Comparison of ENCODE assay signal across 13 mouse cellular contexts in the genomic region with DNA sequence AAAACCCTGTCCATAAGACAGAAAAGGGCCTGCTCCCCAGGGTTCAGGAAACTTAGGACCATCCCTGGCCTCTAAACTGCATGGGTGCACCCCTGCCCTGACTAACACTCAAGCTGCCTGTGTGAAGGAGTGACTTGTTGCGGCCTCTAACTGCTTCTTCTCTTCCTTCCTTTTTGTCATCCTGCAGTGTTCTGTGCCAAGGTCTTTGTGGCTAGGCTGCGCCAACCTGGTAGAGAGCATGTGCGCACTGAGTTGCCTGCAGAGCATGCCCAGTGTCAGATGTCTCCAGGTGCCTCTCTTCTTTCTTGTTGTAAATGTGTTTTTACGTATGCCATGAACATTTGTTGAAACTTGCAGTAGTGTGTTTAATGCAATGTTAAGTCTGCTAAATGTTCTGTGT. TPM values are rescaled to one million over a fixed set of nuclear protein-coding genes. Genes with fewer than 3 reads are reported as not detected.
DNase-seq lines count a peak whose midpoint lies in the region; ATAC-seq and TF ChIP-seq lines count a peak whose summit lies in the region.
"Had no signal": no experiment of that assay in that cellular context is flagged by ENCODE, and none has a peak within 500 bp of the region (broad histone marks: within the 10 kb centered on the region; RNA-seq: fewer than 3 reads in every experiment).

No protein-coding gene starts in this region.

- 0 out of 2 replicates have a peak overlapping the region, but pooled peaks have one; percentile 22 for H3K27ac ChIP-seq in heart, embryonic 10.5 days
- H3K27ac ChIP-seq in testis, adult 2 months (ENCODE audit: control insufficient read depth, insufficient read depth, low read depth, low read length): peak overlapping the region; percentile 57
- H3K27ac ChIP-seq: embryonic facial prominence, embryonic 12.5 days; hindbrain, embryonic 12.5 days; liver, embryonic 14.5 days; midbrain, embryonic 15.5 days had no signal

- peaks cover 46% of the 10 kb centered on the region for H3K4me1 ChIP-seq in heart, embryonic 10.5 days
- H3K4me1 ChIP-seq in testis, adult 2 months (ENCODE audit: control insufficient read depth, insufficient read depth, low read length): peaks cover 9% of the 10 kb centered on the region

- no peak for TF ChIP-seq CTCF in testis, adult 2 months (IDR thresholded peaks at IDR 0.05; ENCODE audit: control insufficient read depth, insufficient read depth, insufficient replicate concordance, low read depth, low read length)

- peak; percentile 86 for ATAC-seq in common myeloid progenitor, adult 5-6 weeks (replicated peaks; ENCODE audit: low read depth, poor library complexity, severe bottlenecking)
- ATAC-seq: forebrain, postnatal 0 days; midbrain, embryonic 15.5 days had no signal

- no peak for TF ChIP-seq POLR2A in testis, adult 2 months (IDR thresholded peaks at IDR 0.05; ENCODE audit: control insufficient read depth, low read depth, low read length)

- no peaks in the 10 kb centered on the region for H3K9me3 ChIP-seq in heart, embryonic 10.5 days
- H3K9me3 ChIP-seq: embryonic facial prominence, embryonic 12.5 days; hindbrain, embryonic 12.5 days; midbrain, embryonic 15.5 days had no signal

- no peak for DNase-seq in heart, embryonic 10.5 days (ENCODE audit: low spot score)
- no peak for DNase-seq in heart, postnatal 4 days
- no peak for DNase-seq in testis, postnatal 14 days (ENCODE audit: low spot score)
- DNase-seq in thymus, postnatal 4 days: peak; percentile 66
- no peak for DNase-seq in lung, postnatal 36 days
- no peak for DNase-seq in layer of hippocampus, adult 9-11 months
- DNase-seq: forebrain, postnatal 0 days had no signal

- no peaks in the 10 kb centered on the region for H3K27me3 ChIP-seq in heart, embryonic 10.5 days (ENCODE audit: insufficient read depth, poor library complexity, severe bottlenecking)
- H3K27me3 ChIP-seq in testis, adult 2 months (ENCODE audit: control insufficient read depth, insufficient read depth, low read length): no peaks in the 10 kb centered on the region
- H3K27me3 ChIP-seq: embryonic facial prominence, embryonic 12.5 days; hindbrain, embryonic 12.5 days; midbrain, embryonic 15.5 days had no signal

- H3K36me3 ChIP-seq in heart, embryonic 10.5 days: no peaks in the 10 kb centered on the region
- H3K36me3 ChIP-seq in testis, adult 2 months (ENCODE audit: control insufficient read depth, insufficient read depth, low read length): no peaks in the 10 kb centered on the region
- H3K36me3 ChIP-seq: embryonic facial prominence, embryonic 12.5 days; hindbrain, embryonic 12.5 days; midbrain, embryonic 15.5 days had no signal

- 79% methylated on average over 4 of the region's 4 CpGs for WGBS in heart, embryonic 10.5 days

- no peak overlapping the region for H3K4me3 ChIP-seq in heart, embryonic 10.5 days
- no peak overlapping the region for H3K4me3 ChIP-seq in testis, adult 2 months (ENCODE audit: control insufficient read depth, low read depth, low read length)
- H3K4me3 ChIP-seq: embryonic facial prominence, embryonic 12.5 days; hindbrain, embryonic 12.5 days; midbrain, embryonic 15.5 days had no signal

RNA-seq across cellular contexts. Expression of a gene that starts 37.5 kb away (rescaled TPM):
- polyA plus RNA-seq in heart, embryonic 10.5 days (2016; fragmentation: Nextera tagmentation; extraction: Ambion mirVana): 61.1 and 73.9 TPM in 2 replicates
- total RNA-seq in heart, postnatal 4 days (2021): 10 to 100 TPM; 77.1 to 77.3 TPM
- 11.7 and 13.8 TPM in 2 replicates for polyA plus RNA-seq in testis, adult 2 months (2012; rRNA removed)
- total RNA-seq in common myeloid progenitor, adult 5-6 weeks (2017): 34.6 and 59.2 TPM in 2 replicates
